Mouse (Mus musculus): ENCODE measurements around the gene Fbxo7. TPM values are rescaled to one million over a fixed set of nuclear protein-coding genes. Genes with fewer than 3 reads are reported as not detected.
"Not testable (repeated sequence)": the region's sequence is repeated elsewhere in the genome, so short reads cannot be mapped to it uniquely, and the experiment has no call there.

Fbxo7 gene
- polyA plus RNA-seq (2015; fragmentation: Nextera tagmentation; extraction: Ambion mirVana) = 51.4 and 54.7 TPM in 2 replicates

DNA sequence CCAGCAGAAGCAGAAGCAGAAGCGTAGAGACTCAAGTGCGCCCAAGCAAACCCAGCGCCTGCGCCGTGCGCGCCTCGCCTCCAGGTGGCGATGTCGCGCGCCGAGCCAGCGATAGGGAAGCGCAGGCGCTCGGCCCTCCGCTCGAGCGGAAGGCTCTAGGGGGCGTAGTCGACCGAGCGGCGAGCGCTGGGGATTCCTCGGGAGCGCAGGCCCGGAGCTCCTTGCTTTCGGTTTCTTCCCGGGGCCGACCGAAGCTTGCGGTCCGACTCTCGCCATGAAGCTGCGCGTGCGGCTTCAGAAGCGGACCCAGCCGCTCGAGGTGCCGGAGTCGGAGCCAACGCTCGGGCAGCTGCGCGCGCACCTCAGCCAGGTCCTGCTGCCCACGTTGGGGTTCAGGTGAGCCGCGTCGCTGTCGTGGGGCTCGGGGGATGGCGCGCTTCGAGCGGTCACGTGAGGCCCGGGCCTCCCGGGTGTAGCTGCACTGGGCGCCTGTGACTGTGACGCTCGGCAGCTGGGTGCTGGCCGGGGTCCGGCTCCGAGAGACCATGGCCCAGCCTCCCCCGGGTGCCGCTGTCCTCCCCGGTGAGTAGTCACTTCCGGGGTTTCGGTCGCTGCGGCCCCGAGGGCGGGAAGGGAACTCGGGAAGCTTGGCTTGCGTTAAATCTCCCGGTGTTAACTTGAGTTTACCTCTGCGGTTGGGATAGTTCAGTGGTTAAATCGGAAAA, at the start of gene Fbxo7:
Gene Fbxo7 (plus strand): TSS at position 224 of the 725 bp plus-strand sequence.
- DNase-seq (ENCODE audit: low spot score) = peak; percentile 92

DNA sequence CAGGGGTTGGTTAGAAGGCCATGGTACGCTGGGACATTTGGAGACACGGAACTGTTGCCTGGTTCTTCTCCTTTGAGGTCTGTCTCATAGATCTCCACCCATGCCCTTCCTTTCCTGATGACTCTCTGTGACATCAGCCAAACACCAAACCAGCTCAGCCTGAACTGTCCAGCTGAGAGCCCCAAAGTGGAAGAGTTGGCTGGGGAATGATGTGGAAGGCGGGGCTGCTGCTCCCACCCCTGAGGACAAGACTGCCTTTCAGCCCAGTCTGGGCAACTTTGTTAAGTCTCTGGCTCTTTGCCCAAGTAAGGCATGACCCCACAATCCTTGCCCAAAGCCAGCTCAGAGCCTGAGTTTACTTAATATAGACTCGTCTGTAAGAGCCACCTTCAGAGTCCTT, 48.9 kb upstream of the Fbxo7 start:
- DNase-seq (ENCODE audit: low spot score) = no peak

DNA sequence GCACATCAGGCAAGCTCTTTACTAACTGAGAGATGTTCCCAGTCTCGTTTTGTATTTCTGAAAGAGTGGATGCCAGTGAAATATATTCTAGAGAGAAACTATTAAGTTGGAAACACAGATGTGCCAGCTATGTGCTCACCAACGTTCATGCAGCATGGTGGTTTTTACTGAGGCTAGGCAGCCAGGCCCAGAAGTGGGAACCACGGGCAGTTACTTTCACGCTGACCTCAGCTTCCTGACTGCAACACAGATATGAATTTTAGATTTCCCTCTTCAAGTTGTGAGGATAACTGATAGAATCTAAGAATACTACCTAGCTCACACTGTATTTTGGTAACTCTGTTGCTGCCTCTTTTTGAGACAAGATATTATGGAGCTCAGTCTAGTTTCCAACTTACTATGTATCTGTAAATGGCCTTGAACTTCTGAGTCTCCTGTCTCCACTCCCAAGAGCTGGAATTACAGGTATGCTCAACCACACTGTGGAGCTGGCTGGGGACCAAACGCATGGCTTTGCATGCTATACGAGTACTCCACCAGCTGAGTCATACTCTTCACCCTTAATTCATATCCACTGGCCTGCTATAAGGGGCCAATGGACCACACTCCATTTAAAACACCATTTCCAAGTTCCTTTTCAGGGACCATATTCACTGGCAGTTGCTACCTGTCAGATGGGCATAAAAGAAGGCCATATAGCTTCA, 32.2 kb upstream of the Fbxo7 start:
- DNase-seq (ENCODE audit: low spot score) = no peak

DNA sequence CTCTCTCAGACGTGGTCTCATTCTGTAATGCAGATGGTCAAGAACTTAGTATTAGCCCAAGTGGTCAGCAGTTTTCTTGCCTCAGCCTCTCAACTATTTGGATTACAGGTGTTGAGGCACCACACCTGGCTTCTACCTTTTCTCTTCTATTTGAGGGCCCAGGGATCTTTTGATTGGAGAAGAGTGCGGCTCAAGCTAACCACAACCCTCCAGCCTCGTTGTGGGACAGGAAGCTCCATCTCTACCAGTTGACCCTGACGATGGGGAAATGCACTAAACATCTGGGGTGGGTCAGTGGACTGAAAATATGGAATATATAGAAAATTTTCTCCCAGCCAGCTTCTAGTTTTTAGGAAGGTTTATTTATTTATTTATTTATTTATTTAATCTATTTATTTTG, 29.4 kb upstream of the Fbxo7 start:
- DNase-seq (ENCODE audit: low spot score) = no peak

DNA sequence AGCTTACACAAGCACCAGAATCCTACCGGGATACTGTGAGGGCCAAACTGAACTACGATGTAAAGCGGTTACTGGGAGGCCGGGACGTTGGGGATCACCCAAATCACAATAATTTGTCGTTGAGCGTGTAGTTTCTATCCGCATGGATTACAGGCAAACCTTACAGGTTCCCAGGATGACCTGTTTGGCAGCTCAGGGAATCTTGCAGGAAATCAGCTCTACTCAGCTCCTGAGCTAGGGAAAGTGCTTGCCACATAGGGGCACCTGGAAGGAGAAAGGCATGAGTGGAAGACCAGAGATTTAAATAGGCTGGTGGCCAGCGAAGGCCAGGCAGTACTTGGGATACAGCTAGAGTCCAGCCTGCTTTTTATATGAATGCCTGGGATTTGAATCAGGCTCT, 27.9 kb upstream of the Fbxo7 start:
- DNase-seq (ENCODE audit: low spot score) = no peak

DNA sequence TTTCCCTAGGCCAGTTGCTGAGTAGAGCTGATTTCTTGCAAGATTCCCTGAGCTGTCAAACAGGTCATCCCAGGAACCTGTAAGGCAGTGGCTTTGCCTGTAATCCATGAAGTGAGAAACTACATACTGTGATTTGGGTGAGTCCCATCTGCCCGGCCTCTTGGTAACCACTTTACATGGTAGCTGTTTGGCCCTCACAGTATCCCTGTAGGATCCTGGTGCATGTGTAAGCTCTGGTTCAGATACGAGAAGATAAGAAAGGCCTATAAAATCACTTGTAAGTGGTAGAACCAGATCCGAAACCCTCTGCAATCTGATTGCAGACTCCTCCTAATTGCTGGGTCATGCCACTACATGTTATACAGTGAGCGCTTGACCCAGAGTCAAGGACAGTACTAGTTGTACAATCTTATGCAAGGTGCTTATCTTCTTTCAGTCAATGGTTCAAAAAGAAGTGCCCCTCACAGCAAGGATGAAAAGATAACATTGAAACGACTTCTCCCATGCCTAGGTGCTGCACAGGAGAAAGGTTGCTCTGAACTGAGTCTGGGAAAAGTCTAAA, 27.1 kb upstream of the Fbxo7 start:
- DNase-seq (ENCODE audit: low spot score) = no peak

DNA sequence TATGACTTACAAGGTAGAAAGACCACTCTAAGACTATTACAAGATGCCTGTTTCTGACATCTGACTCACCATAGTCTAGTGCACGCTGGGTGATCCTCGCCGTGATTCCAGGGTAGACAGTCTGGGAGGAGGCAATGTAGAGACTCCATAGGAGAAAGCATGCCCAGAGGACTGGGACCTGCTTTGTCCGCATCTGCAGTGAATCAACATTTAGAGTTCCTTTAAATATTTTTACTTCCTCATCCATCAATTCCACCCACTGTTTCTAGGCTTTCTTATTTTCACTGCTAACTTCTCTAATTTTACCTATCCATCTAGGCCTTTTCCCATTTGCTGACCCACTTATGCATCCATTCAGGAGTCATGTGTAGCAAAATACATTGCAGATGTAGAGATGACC, 21.3 kb upstream of the Fbxo7 start:
- DNase-seq (ENCODE audit: low spot score) = no peak

DNA sequence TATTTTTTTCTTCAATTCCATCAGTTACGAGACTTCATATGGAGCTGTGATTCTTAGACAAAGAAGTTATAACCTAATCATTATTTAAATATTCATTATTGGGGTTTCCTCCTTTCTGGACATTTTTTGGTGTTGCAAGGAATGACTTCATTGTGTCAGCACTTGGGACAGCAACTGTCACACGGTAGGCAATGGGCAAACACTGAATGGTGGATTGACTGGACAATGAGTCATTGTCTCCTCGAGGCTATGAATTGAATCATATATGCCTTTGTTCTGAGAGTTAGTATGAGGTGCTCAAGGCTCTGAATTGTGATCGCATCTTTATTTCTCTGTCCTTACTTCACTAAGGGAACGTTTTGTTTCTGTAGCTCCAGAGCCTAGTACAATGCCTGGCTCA, 15.3 kb upstream of the Fbxo7 start:
- DNase-seq (ENCODE audit: low spot score) = no peak

DNA sequence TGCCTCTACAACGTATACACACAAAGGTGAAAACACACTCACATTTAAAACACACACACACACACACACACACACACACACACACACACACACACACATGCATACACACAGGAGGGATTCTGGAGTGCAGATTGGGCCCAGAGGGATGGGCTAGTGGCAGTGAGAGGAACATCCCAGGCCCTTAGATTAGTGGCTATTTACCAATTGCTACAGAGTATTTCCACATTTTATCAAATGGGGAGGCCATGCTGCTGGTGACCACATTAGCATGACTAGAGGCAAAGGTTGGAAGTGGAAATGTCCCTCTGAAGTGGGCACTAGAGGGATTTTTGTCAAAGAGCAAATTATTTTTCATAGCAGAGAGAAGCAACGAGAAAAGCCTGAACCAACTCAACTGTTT, 12.1 kb upstream of the Fbxo7 start:
- DNase-seq (ENCODE audit: low spot score) = no peak

DNA sequence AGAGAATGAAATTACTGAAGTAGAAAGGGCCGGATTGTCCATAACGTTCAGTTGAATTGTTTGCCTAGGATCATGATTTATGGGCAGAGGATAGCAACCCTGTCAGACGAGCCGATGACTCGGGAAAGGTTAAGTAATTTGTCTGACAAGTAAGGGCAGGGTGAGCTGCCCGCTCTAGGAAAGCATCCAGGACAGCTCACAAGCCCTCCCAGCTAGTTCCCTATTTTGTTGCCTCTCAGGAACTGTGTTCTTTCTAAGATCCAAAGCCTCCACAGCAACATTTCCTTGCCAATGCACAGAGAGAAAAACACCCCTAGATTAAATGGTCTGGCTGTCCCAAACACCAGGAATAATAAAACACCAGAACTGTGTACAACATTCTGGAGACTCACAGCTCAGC, 11.1 kb upstream of the Fbxo7 start:
- DNase-seq (ENCODE audit: low spot score) = no peak

DNA sequence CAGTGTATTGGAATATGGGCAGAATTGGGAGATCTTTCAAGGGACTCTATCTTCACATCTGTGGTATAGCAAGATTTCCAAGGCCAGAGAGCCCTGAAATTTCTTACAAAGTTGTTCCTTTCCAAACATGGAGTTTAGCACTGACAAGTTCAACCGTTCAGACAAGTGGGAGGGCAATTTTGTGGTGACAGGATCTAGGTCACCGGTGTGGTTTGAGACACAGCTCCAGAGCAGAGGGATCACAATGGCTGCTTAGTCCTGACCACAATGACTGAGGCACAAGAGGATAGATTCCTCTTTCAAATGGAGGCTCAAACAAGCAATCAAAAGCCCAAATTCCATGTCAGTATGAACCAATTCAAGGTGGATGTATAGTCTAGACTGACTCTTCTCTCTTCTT, 10.6 kb upstream of the Fbxo7 start:
- peak; percentile 30 for DNase-seq (ENCODE audit: low spot score)

DNA sequence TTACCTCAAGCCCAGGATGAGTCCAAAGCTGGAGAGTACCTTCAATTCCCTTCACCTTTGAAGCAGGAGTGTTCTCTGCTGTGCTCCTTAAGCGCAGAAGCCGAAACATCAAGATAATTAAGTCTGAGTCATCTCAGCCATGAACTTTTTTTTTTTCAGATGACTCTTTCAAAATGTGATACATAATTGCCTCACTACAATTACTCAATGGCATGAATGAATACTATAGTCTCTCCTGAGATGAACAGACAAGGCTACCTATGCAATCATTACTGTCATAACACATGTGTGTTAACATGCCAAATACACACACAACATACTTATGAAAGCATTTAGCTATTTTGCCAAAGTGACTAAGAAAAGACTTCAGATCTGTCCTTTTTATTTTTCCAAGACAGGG, 10.0 kb upstream of the Fbxo7 start, which contains the start of gene Bpifc:
Gene Bpifc (minus strand): TSS at position 115 of the 400 bp plus-strand sequence.
- DNase-seq (ENCODE audit: low spot score) = no peak

DNA sequence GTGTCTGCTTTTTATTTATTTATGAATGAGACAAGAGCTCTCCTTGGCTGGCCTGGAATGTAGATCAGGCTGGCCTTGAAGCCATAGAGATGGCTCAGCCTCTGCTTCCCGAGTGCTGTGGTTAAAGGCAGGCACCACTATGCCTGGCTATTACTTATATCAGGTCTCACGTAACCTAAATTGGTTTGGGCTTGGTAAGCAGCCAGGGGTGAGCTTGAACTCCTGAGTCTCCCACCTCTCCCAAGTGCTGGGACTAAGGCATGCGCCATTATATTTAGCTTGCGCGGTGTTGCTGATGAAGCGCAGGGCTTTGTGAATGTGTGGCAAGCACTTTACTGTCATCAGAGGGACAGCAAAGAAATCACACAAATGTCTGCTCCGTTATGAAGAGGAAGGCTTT, 4.0 kb upstream of the Fbxo7 start:
- DNase-seq (ENCODE audit: low spot score) = no peak

DNA sequence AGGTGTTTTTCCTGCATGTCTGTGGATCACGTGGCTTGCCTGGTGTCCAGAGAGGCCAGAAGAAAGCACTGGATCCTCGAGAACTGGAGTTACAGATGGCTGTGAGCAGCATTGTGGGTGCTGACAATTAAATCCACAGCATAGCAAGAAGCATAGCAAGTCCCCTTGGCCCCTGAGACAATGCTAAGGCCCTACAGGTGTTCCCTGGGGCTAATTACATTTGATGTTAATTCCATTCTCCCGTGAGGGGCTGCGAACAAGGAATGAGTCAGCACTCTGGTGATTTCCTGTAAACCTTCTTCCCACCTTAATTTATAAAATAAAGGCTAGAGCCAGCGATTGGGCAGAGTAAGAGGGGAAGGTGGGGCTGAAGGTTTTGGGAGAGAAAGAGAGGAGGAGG, 3.0 kb upstream of the Fbxo7 start:
- no peak for DNase-seq (ENCODE audit: low spot score)

DNA sequence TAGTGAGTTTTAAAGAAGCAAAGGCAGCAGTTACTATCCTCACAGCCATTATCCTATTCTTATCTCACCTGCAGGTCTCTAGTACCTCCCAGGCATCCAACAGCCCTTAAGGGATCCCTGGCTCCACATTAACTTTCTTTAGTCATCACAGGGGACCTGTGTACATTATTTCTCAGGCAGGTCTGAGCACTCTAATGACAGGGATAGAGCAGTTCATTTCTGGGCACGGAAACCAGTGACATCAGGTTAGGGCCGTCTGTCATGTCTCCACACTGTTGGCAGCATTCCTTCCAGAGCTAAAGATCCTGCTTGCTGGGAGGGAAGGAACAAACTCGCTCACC, 394 bp upstream of the Fbxo7 start:
- DNase-seq (ENCODE audit: low spot score) = no peak

DNA sequence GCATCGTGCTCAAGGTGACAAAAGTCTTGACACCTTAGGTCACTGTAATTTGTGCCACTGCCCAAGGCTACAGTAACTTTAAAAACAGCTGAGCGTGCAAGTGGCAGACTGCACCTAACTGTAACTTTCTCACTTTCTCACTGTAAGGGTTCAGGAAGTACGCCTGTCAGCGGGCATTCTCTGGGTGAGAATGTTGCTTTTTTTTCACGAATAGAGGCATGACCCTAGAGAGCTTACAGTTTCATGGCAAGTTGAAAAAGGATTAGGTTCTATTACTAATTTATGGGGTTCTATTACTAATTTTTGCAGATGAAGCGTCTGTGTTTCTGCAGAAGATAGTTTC, 673 bp downstream of the Fbxo7 start:
- DNase-seq (ENCODE audit: low spot score) = no peak

DNA sequence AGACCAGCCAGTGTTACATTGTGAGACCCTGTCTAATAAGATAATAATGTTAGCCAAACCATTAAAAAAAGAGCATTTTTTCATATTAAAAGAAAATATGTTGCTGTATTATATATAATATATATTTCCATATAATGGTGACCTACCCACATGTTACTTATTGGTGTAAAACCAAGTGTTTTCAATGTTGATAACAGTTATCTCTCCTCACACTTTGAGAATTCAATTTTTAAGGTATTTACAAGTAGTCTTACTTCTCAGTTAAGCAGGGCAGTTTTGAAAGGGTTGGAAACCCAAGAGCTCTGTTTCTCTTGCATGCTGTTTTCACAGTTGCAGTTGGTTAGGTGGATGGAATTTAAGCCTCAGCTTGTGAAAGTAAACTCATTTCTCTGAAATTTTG, 1.4 kb downstream of the Fbxo7 start:
- no peak for DNase-seq (ENCODE audit: low spot score)

DNA sequence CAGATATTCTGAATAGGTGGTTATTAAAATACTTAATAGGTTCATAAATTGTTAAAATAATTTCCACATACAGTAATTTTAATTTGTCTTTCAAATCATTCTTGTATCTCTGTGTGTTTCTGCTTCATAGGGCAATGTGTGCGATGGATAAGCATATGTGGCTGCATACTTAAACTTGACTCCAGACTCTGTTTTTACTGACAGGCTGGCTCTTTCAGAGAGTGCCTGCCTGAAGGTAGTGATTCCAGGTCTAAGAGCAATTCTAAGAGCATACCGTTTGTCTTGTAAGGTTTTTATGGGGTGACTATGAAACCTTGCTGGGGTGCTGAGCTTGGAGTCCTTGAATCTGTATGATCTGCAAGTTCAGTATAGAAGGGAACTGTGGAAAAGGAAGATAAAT, 4.1 kb downstream of the Fbxo7 start:
- no peak for DNase-seq (ENCODE audit: low spot score)

DNA sequence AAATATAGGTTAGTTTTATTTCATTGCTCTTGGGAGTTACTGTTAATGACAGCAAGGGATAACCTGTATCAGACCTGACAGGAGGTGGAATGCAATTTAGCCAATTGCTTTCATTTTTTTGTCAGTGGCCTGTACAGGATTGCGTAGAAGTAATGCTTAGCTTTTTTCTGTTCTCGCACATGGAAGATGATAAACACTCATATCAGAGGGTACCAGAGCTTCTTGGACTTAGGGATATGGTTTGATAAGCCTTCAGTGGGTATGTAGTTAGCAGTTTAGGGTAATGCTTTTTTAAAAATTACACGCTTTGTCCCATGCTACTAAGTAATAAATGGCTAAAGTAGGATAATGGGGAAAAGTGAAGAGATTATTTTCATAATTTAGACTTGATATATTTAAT, 4.6 kb downstream of the Fbxo7 start:
- no peak for DNase-seq (ENCODE audit: low spot score)

DNA sequence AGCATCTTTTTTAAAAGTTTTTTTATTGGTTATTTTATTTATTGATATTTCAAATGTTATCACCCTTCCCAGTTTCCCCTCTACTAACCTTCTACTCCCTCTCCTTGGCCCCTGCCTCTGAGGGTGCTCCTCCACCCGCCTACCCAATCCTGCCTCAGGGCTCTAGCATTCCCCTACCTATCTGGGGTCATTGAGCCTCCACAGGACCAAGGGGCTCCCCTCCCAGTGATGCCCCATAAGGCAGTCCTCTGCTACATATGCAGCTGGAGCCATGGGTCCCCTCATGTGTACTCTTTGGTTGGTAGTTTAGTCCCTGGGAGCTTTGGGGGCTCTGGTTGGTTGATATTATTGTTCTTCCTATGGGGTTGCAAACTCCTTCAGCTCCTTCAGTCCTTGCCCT, 5.0 kb downstream of the Fbxo7 start:
- not testable (repeated sequence) for DNase-seq (ENCODE audit: low spot score)

DNA sequence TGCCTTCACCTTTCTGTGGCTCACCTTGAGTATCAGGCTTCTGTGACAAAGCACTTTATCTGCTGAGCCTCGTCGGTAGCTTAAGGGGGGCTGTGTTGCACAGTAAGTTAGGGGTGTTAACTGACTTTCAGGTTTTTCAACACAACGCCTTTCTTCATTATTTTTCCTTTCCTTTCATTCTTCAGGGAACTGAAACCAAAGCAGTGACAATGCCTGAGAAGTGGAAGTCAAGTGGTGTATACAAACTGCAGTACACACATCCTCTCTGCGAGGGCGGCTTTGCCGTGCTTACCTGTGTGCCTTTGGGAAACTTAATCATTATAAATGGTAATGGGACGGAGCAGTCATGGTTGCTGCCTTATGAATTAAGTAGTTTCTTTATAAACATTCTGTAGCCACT, 9.0 kb downstream of the Fbxo7 start:
- no peak for DNase-seq (ENCODE audit: low spot score)

DNA sequence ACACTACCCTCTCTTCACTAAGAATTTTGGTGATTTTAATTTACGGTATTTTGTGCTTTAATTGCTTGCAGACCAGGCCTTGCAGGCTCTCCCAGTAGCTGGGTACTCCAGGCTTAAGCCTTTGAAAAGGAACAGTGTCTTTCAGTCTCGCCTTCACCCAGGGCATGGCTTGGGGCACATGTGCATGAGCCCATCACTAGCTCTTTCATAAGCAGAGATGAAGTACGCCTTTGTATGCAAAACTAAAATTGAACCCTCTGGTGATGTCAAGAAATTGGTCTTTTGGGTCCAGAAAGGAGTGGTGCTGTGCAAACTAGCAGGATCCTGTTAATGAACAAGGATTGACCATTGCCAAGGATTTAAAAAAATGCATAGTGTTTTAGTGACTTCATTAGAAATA, 10.7 kb downstream of the Fbxo7 start:
- DNase-seq (ENCODE audit: low spot score) = no peak
